Mouse (Mus musculus) heart, embryonic 16.5 days (tissue): ENCODE results near the gene Zswim1. TPM values are rescaled to one million over a fixed set of nuclear protein-coding genes. Genes with fewer than 3 reads are reported as not detected.
"Not testable (repeated sequence)": the region's sequence is repeated elsewhere in the genome, so short reads cannot be mapped to it uniquely, and the experiment has no call there.

Experiments used
- ATAC-seq: fragments of 200-750 bp; cut with Nextera tagmentation; replicated peaks from 2 replicates; pipeline ENCODE4 v1.8.0; 2017; ENCODE audit warnings: moderate number of reproducible peaks; ENCODE audit not compliant: insufficient read depth, low FRiP score; ENCODE audit errors: extremely low read depth
- H3K27ac ChIP-seq: fragments of 300-500 bp; sonication (generic); 2 replicates; pipeline ENCODE4 v1.5.1; 2014; ENCODE audit warnings: mild to moderate bottlenecking, low read length, control low read depth, moderate library complexity
- H3K27me3 ChIP-seq: fragments of 300-500 bp; sonication (generic); 2 replicates; pipeline ENCODE4 v1.6.1; 2014; ENCODE audit warnings: low read length, mixed read lengths; ENCODE audit not compliant: control insufficient read depth, insufficient read depth
- H3K36me3 ChIP-seq: fragments of 300-500 bp; sonication (generic); 2 replicates; pipeline ENCODE4 v1.6.1; 2014; ENCODE audit not compliant: control insufficient read depth, insufficient read depth
- H3K4me1 ChIP-seq: fragments of 300-500 bp; sonication (generic); 2 replicates; pipeline ENCODE4 v1.6.1; 2014; ENCODE audit warnings: low read length, mixed read lengths; ENCODE audit not compliant: control insufficient read depth, insufficient read depth
- H3K4me2 ChIP-seq: fragments of 300-500 bp; sonication (generic); 2 replicates; pipeline ENCODE4 v1.6.1; 2014; ENCODE audit warnings: low read depth, mild to moderate bottlenecking, control low read depth, low read length
- H3K4me3 ChIP-seq: fragments of 300-500 bp; sonication (generic); 2 replicates; pipeline ENCODE4 v1.5.1; 2014; ENCODE audit warnings: mild to moderate bottlenecking, control low read depth, low read length
- H3K9ac ChIP-seq: fragments of 300-500 bp; sonication (generic); 2 replicates; pipeline ENCODE4 v1.6.1; 2014; ENCODE audit warnings: low read length, control low read depth
- H3K9me3 ChIP-seq: fragments of 300-500 bp; sonication (generic); replicated peaks from 2 replicates; pipeline ENCODE4 v1.6.1; 2016; ENCODE audit warnings: low read length; ENCODE audit not compliant: control insufficient read depth
- WGBS: fragments of 180-500 bp; shearing (Covaris S2); extraction: QIAGEN DNeasy Blood & Tissue Kit; methylation state at CpG from one replicate; pipeline ENCODE4 v1.1.7; 2014; 5-methylcytosine and 5-hydroxymethylcytosine counted together
- polyA plus RNA-seq: library from polyadenylated mRNA; unstranded; fragments of >200 nt; fragmentation: Nextera tagmentation; extraction: Ambion mirVana; gene quantifications from 2 replicates; pipeline ENCODE4 v1.2.1, GENCODE M21; 2015

Zswim1 gene
- polyA plus RNA-seq, 1 experiment from 2014 or later, result 12.1 TPM

DNA sequence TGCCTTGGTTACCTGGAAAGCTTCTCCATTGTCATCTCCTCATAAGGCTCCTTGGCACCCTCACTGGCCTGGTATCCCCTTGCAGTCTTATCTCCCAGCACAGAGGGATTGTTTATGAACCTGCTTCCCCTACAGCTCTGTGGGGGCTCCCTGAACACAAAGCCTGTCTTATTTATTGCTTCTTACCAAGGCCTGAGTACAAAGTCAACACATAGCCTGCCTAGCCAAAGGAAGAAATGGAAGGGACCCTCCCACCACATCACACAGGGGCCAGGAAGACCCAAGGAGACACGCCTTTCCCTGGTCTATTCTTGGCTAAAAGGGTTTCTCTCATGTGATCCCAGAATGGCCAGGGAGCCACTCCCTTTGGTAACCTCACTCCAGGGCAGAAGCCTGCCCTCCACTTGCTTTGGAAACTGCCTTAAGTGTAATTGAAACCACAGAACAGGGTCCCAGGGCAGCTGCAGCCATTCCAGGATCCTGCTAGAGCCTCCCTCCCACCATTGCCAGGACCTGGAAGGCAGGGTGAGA, 51.8 kb downstream of the Zswim1 start:
- peak; percentile 24; the same call in 1 of the 2 replicates for ATAC-seq

DNA sequence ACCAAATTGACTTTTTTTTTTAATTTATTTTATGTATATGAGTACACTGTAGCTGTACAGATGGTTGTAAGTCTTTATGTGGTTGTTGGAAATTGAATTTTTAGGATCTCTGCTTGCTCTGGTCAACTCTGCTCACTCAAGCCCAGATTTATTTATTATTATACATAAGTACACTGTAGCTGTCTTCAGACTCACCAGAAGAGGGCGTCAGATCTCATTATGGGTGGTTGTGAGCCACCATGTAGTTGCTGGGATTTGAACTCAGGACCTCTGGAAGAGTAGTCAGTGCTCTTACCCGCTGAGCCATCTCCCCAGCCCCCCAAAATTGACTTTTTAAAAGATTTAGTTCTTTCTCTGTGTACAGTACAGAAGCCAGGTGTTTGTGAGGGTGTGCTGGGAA, 53.2 kb downstream of the Zswim1 start:
- not testable (repeated sequence) for H3K9me3 ChIP-seq, H3K27ac ChIP-seq, H3K36me3 ChIP-seq, H3K4me2 ChIP-seq, H3K4me3 ChIP-seq, H3K9ac ChIP-seq, ATAC-seq, H3K27me3 ChIP-seq
- peaks cover 27% of the 10 kb centered on the region for H3K4me1 ChIP-seq
- WGBS, result 45% methylated on average over 2 of the region's 2 CpGs

More for the DNA sequence above, 51.8 kb downstream of the Zswim1 start:
- Histone ChIP-seq H3K4me3 (no peak overlapping the region), H3K36me3 (0 out of 2 replicates have a peak, but pooled peaks cover 2% of the 10 kb centered on the region), H3K4me2 (peak overlapping the region; percentile 12; the same call in 1 of the 2 replicates), H3K27ac (peak overlapping the region; percentile 89), H3K9ac (peak overlapping the region; percentile 42; the same call in 1 of the 2 replicates), H3K4me1 (peaks cover 24% of the 10 kb centered on the region), H3K9me3 (no peaks in the 10 kb centered on the region), H3K27me3 (no peaks in the 10 kb centered on the region)
- WGBS, result 14% methylated on average over 1 of the region's 1 CpGs

Other genes with a start within 250 kb of the Zswim1 start
- not detected in 2 replicates for gene Spint3, start 249.2 kb upstream of the Zswim1 start, polyA plus RNA-seq
- gene Wfdc6a, start 237.2 kb upstream of the Zswim1 start, polyA plus RNA-seq, result 0.19 and 0.30 TPM in 2 replicates
- not detected in 2 replicates for gene Eppin, start 229.1 kb upstream of the Zswim1 start, polyA plus RNA-seq
- not detected in 2 replicates for gene Wfdc6b, start 209.2 kb upstream of the Zswim1 start, polyA plus RNA-seq
- not detected in 2 replicates for gene Wfdc8, start 209.1 kb upstream of the Zswim1 start, polyA plus RNA-seq
- not detected in 2 replicates for gene Wfdc16, start 183.9 kb upstream of the Zswim1 start, polyA plus RNA-seq
- 0.35 TPM in 1 of 2 replicates, not detected in the other for gene Wfdc10, start 166.6 kb upstream of the Zswim1 start, polyA plus RNA-seq
- not detected in 2 replicates for gene Wfdc9, start 166.1 kb upstream of the Zswim1 start, polyA plus RNA-seq
- not detected in 2 replicates for gene Wfdc11, start 148.6 kb upstream of the Zswim1 start, polyA plus RNA-seq
- 0.35 TPM in 1 of 2 replicates, not detected in the other for gene Wfdc13, start 137.6 kb upstream of the Zswim1 start, polyA plus RNA-seq
- not detected in 2 replicates for gene Spint4, start 124.2 kb upstream of the Zswim1 start, polyA plus RNA-seq
- gene Spint5, start 107.4 kb upstream of the Zswim1 start, polyA plus RNA-seq, result not detected in 2 replicates
- gene Wfdc3, start 76.8 kb upstream of the Zswim1 start, polyA plus RNA-seq, result 0.51 and 0.80 TPM in 2 replicates
- 56.0 and 58.7 TPM in 2 replicates for gene Dnttip1, start 76.7 kb upstream of the Zswim1 start, polyA plus RNA-seq
- 388 and 390 TPM in 2 replicates for gene Ube2c, start 52.8 kb upstream of the Zswim1 start, polyA plus RNA-seq
- gene Tnnc2, start 42.7 kb upstream of the Zswim1 start, polyA plus RNA-seq, result 6.7 and 28.8 TPM in 2 replicates
- gene Snx21, start 36.9 kb upstream of the Zswim1 start, polyA plus RNA-seq, result 40.6 and 45.6 TPM in 2 replicates
- gene Acot8, start 17.8 kb upstream of the Zswim1 start, polyA plus RNA-seq, result 15.7 and 16.7 TPM in 2 replicates
- 5.9 and 6.4 TPM in 2 replicates for gene Zswim3, start 17.6 kb upstream of the Zswim1 start, polyA plus RNA-seq
- 0.42 TPM in 1 of 2 replicates, not detected in the other for gene Spata25, start 5.9 kb downstream of the Zswim1 start, polyA plus RNA-seq
- 173 and 184 TPM in 2 replicates for gene Ctsa, start 10.2 kb downstream of the Zswim1 start, polyA plus RNA-seq
- 50.6 and 52.8 TPM in 2 replicates for gene Neurl2, start 10.8 kb downstream of the Zswim1 start, polyA plus RNA-seq
- 52.0 and 67.2 TPM in 2 replicates for gene Pltp, start 35.0 kb downstream of the Zswim1 start, polyA plus RNA-seq
- gene Pcif1, start 56.6 kb downstream of the Zswim1 start, polyA plus RNA-seq, result 53.4 and 54.5 TPM in 2 replicates
- 9.2 and 9.5 TPM in 2 replicates for gene Zfp335, start 89.1 kb downstream of the Zswim1 start, polyA plus RNA-seq
- gene Mmp9, start 118.1 kb downstream of the Zswim1 start, polyA plus RNA-seq, result 3.8 and 9.7 TPM in 2 replicates
- gene Slc12a5, start 138.1 kb downstream of the Zswim1 start, polyA plus RNA-seq, result 0.21 and 0.68 TPM in 2 replicates
- 42.5 and 43.2 TPM in 2 replicates for gene Ncoa5, start 212.2 kb downstream of the Zswim1 start, polyA plus RNA-seq
- gene Cd40, start 232.9 kb downstream of the Zswim1 start, polyA plus RNA-seq, result 7.8 and 9.2 TPM in 2 replicates